Mouse (Mus musculus): ENCODE measurements around the gene Kcnk5.

DNA sequence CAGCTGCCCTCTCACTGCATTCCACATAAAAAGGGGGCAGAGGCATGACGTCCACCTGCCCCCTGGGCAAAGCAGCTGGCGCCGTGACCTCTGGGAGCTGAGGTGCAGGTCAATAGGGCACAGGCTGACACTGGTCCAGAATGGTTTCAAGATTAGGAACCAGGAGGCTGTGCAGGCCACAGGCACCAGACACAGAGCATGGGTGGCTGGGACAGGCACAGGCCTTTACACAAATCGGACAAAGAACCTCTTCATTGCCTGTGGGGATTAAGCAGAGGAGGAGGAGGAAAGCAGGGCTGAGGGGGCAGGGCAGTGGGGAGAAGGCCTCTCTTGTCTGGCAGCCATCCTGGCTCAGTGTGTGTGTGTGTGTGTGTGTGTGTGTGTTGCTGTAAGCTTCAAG lies 37.5 kb downstream of the Kcnk5 start:
- TF ChIP-seq GATA1 (IDR thresholded peaks at IDR 0.05; ENCODE audit: borderline replicate concordance, low read length) (no peak), FLI1 (IDR thresholded peaks at IDR 0.05; ENCODE audit: low read length) (no peak)
